Mouse (Mus musculus) liver, embryonic 14.5 days (tissue): ENCODE data around the gene Syne2.

Experiments
- CTCF ChIP-seq: IDR thresholded peaks from 2 replicates; pipeline ENCODE4 v1.5.1; 2016; ENCODE audit warnings: antibody characterized with exemption, low read depth, control low read depth
- EP300 ChIP-seq: IDR thresholded peaks from 2 replicates; pipeline ENCODE4 v1.6.1; 2016; ENCODE audit warnings: antibody characterized with exemption, low read depth

DNA sequence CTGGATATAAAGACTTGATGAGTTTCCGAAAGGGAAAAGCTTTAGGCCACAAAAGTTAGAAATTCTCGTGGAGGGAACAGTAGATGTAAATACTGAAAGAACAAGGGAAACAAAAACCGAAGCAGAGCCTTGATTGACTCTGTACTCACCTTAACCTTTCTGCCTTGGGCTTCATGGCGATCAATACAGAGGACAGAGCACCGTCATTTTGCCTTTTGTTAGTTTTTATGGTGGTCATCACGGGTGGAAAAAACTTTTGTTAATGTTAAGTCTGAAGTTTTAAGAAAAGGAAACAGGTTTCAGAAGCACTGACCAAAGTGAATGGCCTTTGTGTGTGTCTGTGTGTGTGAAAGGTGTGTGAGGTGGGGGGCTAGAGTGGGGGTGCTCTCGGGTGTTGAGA is 256.0 kb downstream of the Syne2 start:
- TF ChIP-seq CTCF (no peak), EP300 (no peak)
